Mouse (Mus musculus): Measurements from ENCODE around the gene Glis1. TPM values are rescaled to one million over a fixed set of nuclear protein-coding genes. Genes with fewer than 3 reads are reported as not detected.

Gene Glis1
- polyA plus RNA-seq, 1 experiment from 2014 or later: 2.7 TPM

DNA sequence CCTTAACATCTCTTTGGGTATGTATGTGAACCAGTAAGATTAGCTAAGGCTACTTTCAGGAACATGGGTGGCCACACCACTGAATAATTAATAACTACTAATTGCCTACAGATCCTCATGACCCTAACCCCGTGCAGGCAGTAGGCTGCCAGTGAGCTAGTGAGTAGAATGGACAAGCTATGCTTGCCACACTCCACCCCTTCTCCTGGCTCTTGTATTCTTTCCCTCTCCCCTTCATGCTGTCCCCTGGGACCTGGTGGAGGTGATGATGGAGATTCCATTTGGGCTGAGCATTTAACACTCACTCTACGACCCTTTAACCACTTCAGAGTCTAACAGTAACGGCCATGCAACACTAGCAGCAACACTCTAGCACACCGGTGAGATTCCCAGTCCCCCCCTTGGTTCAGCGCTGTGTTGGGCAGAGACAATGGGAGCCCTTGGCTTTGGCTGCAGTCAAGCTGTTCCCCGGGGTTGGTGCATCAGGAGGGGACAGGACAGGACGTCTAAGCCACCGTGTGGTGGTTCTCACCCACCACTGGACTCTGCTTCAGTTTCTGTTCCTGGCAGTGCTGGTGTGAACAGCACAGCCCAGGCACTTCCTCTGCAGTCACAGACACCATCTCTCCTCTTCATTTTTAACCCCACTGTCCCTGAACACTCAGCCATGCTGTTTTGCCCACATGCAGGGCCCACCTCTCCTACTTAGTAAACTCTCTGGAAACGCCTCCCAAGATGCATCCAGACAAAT, 246.9 kb downstream of the Glis1 start:
- 28% methylated on average over 9 of the region's 9 CpGs for WGBS
- no peak overlapping the region for H3K4me3 ChIP-seq
- peaks cover 28% of the 10 kb centered on the region for H3K4me1 ChIP-seq (replicated peaks)
- H3K27ac ChIP-seq (replicated peaks): peak overlapping the region; percentile 81
- ATAC-seq (ENCODE audit: low read depth): peak; percentile 48
- no peak overlapping the region for H3K9ac ChIP-seq
- no peaks in the 10 kb centered on the region for H3K9me3 ChIP-seq
- 0 out of 2 replicates have a peak overlapping the region, but pooled peaks have one; percentile 42 for H3K4me2 ChIP-seq
- no peaks in the 10 kb centered on the region for H3K36me3 ChIP-seq
- H3K27me3 ChIP-seq: no peaks in the 10 kb centered on the region

DNA sequence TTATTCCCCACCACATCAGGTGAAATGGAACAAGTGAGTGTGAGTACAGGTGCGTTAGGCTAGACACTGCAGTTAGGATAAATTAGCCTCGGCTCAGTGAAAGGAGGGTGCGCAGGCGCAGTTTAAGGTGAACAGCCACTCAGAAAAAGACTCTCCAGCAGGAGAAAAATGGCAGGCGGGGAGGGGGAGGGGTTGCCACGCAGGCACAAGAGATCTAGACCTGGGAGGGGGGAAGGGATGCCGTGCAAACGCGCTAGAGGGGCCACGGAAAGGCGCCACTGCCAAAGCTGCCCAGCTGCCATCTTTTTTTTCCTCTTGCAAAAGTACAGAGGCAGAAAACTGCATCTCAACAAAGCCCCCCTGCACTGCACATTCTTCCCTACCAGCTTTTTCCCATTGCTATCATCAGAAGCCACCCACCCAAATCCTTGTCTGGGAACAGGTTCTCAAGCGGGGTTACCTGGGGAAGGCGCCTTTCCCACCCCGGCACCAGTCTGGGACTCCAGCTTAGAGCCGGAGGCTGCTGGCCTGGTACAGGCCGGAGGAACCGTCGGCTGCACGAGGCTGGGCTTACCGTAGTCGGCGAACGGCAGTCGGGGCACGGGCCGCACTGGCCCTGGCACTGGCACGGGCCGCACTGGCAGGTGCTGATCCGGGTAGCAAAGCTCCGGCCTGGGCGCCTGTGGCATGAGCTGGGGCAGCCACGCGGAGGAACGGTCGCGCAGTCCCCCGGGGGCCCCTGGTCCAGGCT, 248.8 kb downstream of the Glis1 start:
- Histone ChIP-seq H3K9me3 (no peaks in the 10 kb centered on the region), H3K36me3 (no peaks in the 10 kb centered on the region), H3K27ac (replicated peaks) (no peak overlapping the region), H3K27me3 (no peaks in the 10 kb centered on the region), H3K4me1 (replicated peaks) (peaks cover 34% of the 10 kb centered on the region), H3K4me2 (no peak overlapping the region), H3K9ac (no peak overlapping the region), H3K4me3 (no peak overlapping the region)
- no peak for ATAC-seq (ENCODE audit: low read depth)
- 90% methylated on average over 37 of the region's 37 CpGs for WGBS

- Histone ChIP-seq H3K9me3 (no peaks in the 10 kb centered on the region), H3K36me3 (no peaks in the 10 kb centered on the region), H3K27me3 (no peaks in the 10 kb centered on the region), H3K4me1 (replicated peaks) (peaks cover 34% of the 10 kb centered on the region), H3K4me3 (no peak within 1 kb of the TSS), H3K9ac (no peak within 1 kb of the TSS), H3K27ac (replicated peaks) (no peak within 1 kb of the TSS), H3K4me2 (no peak within 1 kb of the TSS)
- no peak for ATAC-seq (ENCODE audit: low read depth)
- WGBS: 93% methylated on average over 14 of the region's 14 CpGs
Observed at GRCm38 (mm10) chr4:107684130-107684529, 249.7 kb downstream of the Glis1 start, which contains the start of gene Dmrtb1. Gene Dmrtb1, minus strand, starts transcription at chr4:107684230.

Small RNA genes within 50 kb of the gene (microRNA-seq; reads per million reads assigned to microRNA genes)
- gene Gm24804: not detected

Other genes with a start within 250 kb of the Glis1 start
- not detected in 2 replicates for gene Ldlrad1, start 225.4 kb upstream of the Glis1 start, polyA plus RNA-seq (2015; fragmentation: Nextera tagmentation; extraction: Ambion mirVana)
- gene Lrrc42, start 181.1 kb upstream of the Glis1 start, polyA plus RNA-seq (2015; fragmentation: Nextera tagmentation; extraction: Ambion mirVana): 63.5 and 71.5 TPM in 2 replicates
- 47.1 and 51.6 TPM in 2 replicates for gene Hspb11, start 181.0 kb upstream of the Glis1 start, polyA plus RNA-seq (2015; fragmentation: Nextera tagmentation; extraction: Ambion mirVana)
- not detected in 2 replicates for gene Dio1, start 127.4 kb upstream of the Glis1 start, polyA plus RNA-seq (2015; fragmentation: Nextera tagmentation; extraction: Ambion mirVana)
- gene Yipf1, start 120.2 kb upstream of the Glis1 start, polyA plus RNA-seq (2015; fragmentation: Nextera tagmentation; extraction: Ambion mirVana): 63.0 and 63.5 TPM in 2 replicates
- gene Ndc1, start 66.8 kb upstream of the Glis1 start, polyA plus RNA-seq (2015; fragmentation: Nextera tagmentation; extraction: Ambion mirVana): 17.1 and 18.7 TPM in 2 replicates
- 14.5 TPM in 2 replicates for gene Dmrtb1, start 249.6 kb downstream of the Glis1 start, polyA plus RNA-seq (2015; fragmentation: Nextera tagmentation; extraction: Ambion mirVana)